In genomic region chr16:35583551-35584080, GRCm38 (mm10) we compare ENCODE assay signal across 27 mouse cellular contexts. TPM values are rescaled to one million over a fixed set of nuclear protein-coding genes. Genes with fewer than 3 reads are reported as not detected.
A peak's percentile ranks its signal among the peaks of the same experiment; 100 is the strongest.
DNase-seq lines count a peak whose midpoint lies in the region; ATAC-seq and TF ChIP-seq lines count a peak whose summit lies in the region.
"Had no signal": no experiment of that assay in that cellular context is flagged by ENCODE, and none has a peak within 500 bp of the region (broad histone marks: within the 10 kb centered on the region; RNA-seq: fewer than 3 reads in every experiment).

No protein-coding gene starts in this region.

- no peak for DNase-seq in forebrain, postnatal 0 days
- no peak for DNase-seq in limb, embryonic 10.5 days (ENCODE audit: low spot score)
- no peak for DNase-seq in cerebellum, adult 11-12 months
- DNase-seq: adrenal gland, postnatal 25 days; cerebellum, adult 2 months; cerebellum, postnatal 14 days; gastrocnemius, postnatal 14 days; heart, postnatal 14 days; kidney, postnatal 10 days; liver, postnatal 0 days; lung, postnatal 36 days; thymus, postnatal 4 days had no signal

- 81% methylated on average over 4 of the region's 4 CpGs for WGBS in forebrain, embryonic 12.5 days
- WGBS in forebrain, postnatal 0 days, result 71% methylated on average over 4 of the region's 4 CpGs
- 64% methylated on average over 4 of the region's 4 CpGs for WGBS in intestine, embryonic 16.5 days
- WGBS in intestine, embryonic 15.5 days, result 62% methylated on average over 4 of the region's 4 CpGs
- 49% methylated on average over 4 of the region's 4 CpGs for WGBS in limb, embryonic 15.5 days
- WGBS in limb, embryonic 10.5 days, result 58% methylated on average over 4 of the region's 4 CpGs

- no peak overlapping the region for H3K4me3 ChIP-seq in forebrain, embryonic 12.5 days (replicated peaks)
- H3K4me3 ChIP-seq in forebrain, postnatal 0 days (ENCODE audit: low read depth, low read length), result no peak overlapping the region
- no peak overlapping the region for H3K4me3 ChIP-seq in intestine, embryonic 16.5 days (ENCODE audit: low read length)
- H3K4me3 ChIP-seq in intestine, embryonic 15.5 days (replicated peaks), result no peak overlapping the region
- H3K4me3 ChIP-seq in limb, embryonic 15.5 days, result no peak overlapping the region
- no peak overlapping the region for H3K4me3 ChIP-seq in limb, embryonic 10.5 days
- H3K4me3 ChIP-seq: erythroblast, embryonic 14.5 days; hindbrain, embryonic 12.5 days; left cerebral cortex, adult 2 months; limb, embryonic 13.5 days; liver, embryonic 12.5 days; midbrain, embryonic 13.5 days; neural tube, embryonic 13.5 days had no signal

- no peak for TF ChIP-seq CTCF in forebrain, postnatal 0 days (IDR thresholded peaks at IDR 0.05; ENCODE audit: low read depth)

- H3K9me3 ChIP-seq in forebrain, embryonic 12.5 days, result no peaks in the 10 kb centered on the region
- H3K9me3 ChIP-seq in forebrain, postnatal 0 days (ENCODE audit: low read length), result no peaks in the 10 kb centered on the region
- no peaks in the 10 kb centered on the region for H3K9me3 ChIP-seq in intestine, embryonic 16.5 days (ENCODE audit: control insufficient read depth, low read length)
- H3K9me3 ChIP-seq in intestine, embryonic 15.5 days, result no peaks in the 10 kb centered on the region
- H3K9me3 ChIP-seq in limb, embryonic 15.5 days, result no peaks in the 10 kb centered on the region
- H3K9me3 ChIP-seq in limb, embryonic 10.5 days (replicated peaks), result no peaks in the 10 kb centered on the region
- H3K9me3 ChIP-seq: G1E; hindbrain, embryonic 12.5 days; limb, embryonic 13.5 days; liver, embryonic 12.5 days; midbrain, embryonic 13.5 days; neural tube, embryonic 13.5 days had no signal

- ATAC-seq in forebrain, embryonic 12.5 days (ENCODE audit: low FRiP score), result no peak
- no peak for ATAC-seq in forebrain, postnatal 0 days
- ATAC-seq in intestine, embryonic 16.5 days, result peak; percentile 31; the same call in 1 of the 2 replicates
- ATAC-seq in intestine, embryonic 15.5 days, result no peak
- peak; percentile 58; the same call in 1 of the 2 replicates for ATAC-seq in limb, embryonic 15.5 days (ENCODE audit: insufficient number of reproducible peaks, low FRiP score, low TSS enrichment, low read depth)
- ATAC-seq: forebrain, embryonic 16.5 days; liver, embryonic 12.5 days; liver, postnatal 0 days; midbrain, embryonic 13.5 days had no signal

- H3K4me1 ChIP-seq in forebrain, embryonic 12.5 days, result peaks cover 89% of the 10 kb centered on the region
- H3K4me1 ChIP-seq in forebrain, postnatal 0 days (ENCODE audit: insufficient read depth), result peaks cover 23% of the 10 kb centered on the region
- H3K4me1 ChIP-seq in intestine, embryonic 16.5 days (ENCODE audit: control insufficient read depth, insufficient read depth, low read length), result peaks cover 13% of the 10 kb centered on the region
- peaks cover 13% of the 10 kb centered on the region for H3K4me1 ChIP-seq in intestine, embryonic 15.5 days (replicated peaks)
- H3K4me1 ChIP-seq in limb, embryonic 15.5 days, result peaks cover 27% of the 10 kb centered on the region
- H3K4me1 ChIP-seq in limb, embryonic 10.5 days, result peaks cover 36% of the 10 kb centered on the region
- H3K4me1 ChIP-seq: liver, embryonic 12.5 days had no signal

- H3K9ac ChIP-seq in forebrain, embryonic 12.5 days, result no peak overlapping the region
- H3K9ac ChIP-seq in forebrain, postnatal 0 days, result no peak overlapping the region
- H3K9ac ChIP-seq in intestine, embryonic 16.5 days (ENCODE audit: low read depth, low read length), result no peak overlapping the region
- H3K9ac ChIP-seq in intestine, embryonic 15.5 days, result no peak overlapping the region
- H3K9ac ChIP-seq in limb, embryonic 15.5 days, result no peak overlapping the region
- H3K9ac ChIP-seq: hindbrain, embryonic 12.5 days; limb, embryonic 13.5 days; liver, embryonic 12.5 days; liver, postnatal 0 days; midbrain, embryonic 13.5 days; neural tube, embryonic 13.5 days had no signal

- no peak overlapping the region for H3K4me2 ChIP-seq in forebrain, embryonic 12.5 days
- H3K4me2 ChIP-seq in forebrain, postnatal 0 days (ENCODE audit: low read depth), result no peak overlapping the region
- no peak overlapping the region for H3K4me2 ChIP-seq in intestine, embryonic 16.5 days (ENCODE audit: low read depth, low read length)
- H3K4me2 ChIP-seq in intestine, embryonic 15.5 days (replicated peaks), result no peak overlapping the region
- no peak overlapping the region for H3K4me2 ChIP-seq in limb, embryonic 15.5 days
- H3K4me2 ChIP-seq: hindbrain, embryonic 12.5 days; limb, embryonic 13.5 days; liver, embryonic 12.5 days; midbrain, embryonic 13.5 days; neural tube, embryonic 13.5 days had no signal

- H3K27ac ChIP-seq in forebrain, embryonic 12.5 days, result 0 out of 2 replicates have a peak overlapping the region, but pooled peaks have one; percentile 36
- no peak overlapping the region for H3K27ac ChIP-seq in forebrain, postnatal 0 days (ENCODE audit: low read depth, low read length)
- H3K27ac ChIP-seq in intestine, embryonic 16.5 days (ENCODE audit: low read length), result no peak overlapping the region
- no peak overlapping the region for H3K27ac ChIP-seq in intestine, embryonic 15.5 days
- H3K27ac ChIP-seq in limb, embryonic 15.5 days, result no peak overlapping the region
- H3K27ac ChIP-seq in limb, embryonic 10.5 days, result no peak overlapping the region
- H3K27ac ChIP-seq: left cerebral cortex, adult 2 months; limb, embryonic 13.5 days; liver, embryonic 12.5 days; neural tube, embryonic 13.5 days had no signal

- no peaks in the 10 kb centered on the region; the same call in 1 of the 2 replicates for H3K36me3 ChIP-seq in forebrain, embryonic 12.5 days (replicated peaks)
- H3K36me3 ChIP-seq in forebrain, postnatal 0 days (ENCODE audit: insufficient read depth), result no peaks in the 10 kb centered on the region
- no peaks in the 10 kb centered on the region for H3K36me3 ChIP-seq in intestine, embryonic 16.5 days (ENCODE audit: control insufficient read depth, insufficient read depth, low read length)
- H3K36me3 ChIP-seq in intestine, embryonic 15.5 days, result no peaks in the 10 kb centered on the region
- H3K36me3 ChIP-seq in limb, embryonic 15.5 days, result no peaks in the 10 kb centered on the region
- H3K36me3 ChIP-seq in limb, embryonic 10.5 days, result no peaks in the 10 kb centered on the region
- H3K36me3 ChIP-seq: G1E; hindbrain, embryonic 12.5 days; limb, embryonic 13.5 days; liver, embryonic 12.5 days; midbrain, embryonic 13.5 days; neural tube, embryonic 13.5 days had no signal

- H3K27me3 ChIP-seq in forebrain, embryonic 12.5 days, result no peaks in the 10 kb centered on the region
- H3K27me3 ChIP-seq in forebrain, postnatal 0 days (ENCODE audit: insufficient read depth, low read length), result no peaks in the 10 kb centered on the region
- H3K27me3 ChIP-seq in intestine, embryonic 16.5 days (replicated peaks; ENCODE audit: control insufficient read depth, insufficient read depth, low read length), result no peaks in the 10 kb centered on the region
- H3K27me3 ChIP-seq in intestine, embryonic 15.5 days (replicated peaks), result no peaks in the 10 kb centered on the region
- no peaks in the 10 kb centered on the region for H3K27me3 ChIP-seq in limb, embryonic 15.5 days
- peaks cover 13% of the 10 kb centered on the region for H3K27me3 ChIP-seq in limb, embryonic 10.5 days (ENCODE audit: low read depth, poor library complexity, severe bottlenecking)
- H3K27me3 ChIP-seq: hindbrain, embryonic 12.5 days; limb, embryonic 13.5 days; midbrain, embryonic 13.5 days; neural tube, embryonic 13.5 days had no signal

RNA-seq across cellular contexts. Expression of gene Sema5b, which starts 42.7 kb away (rescaled TPM):
- 55.7 and 59.5 TPM in 2 replicates for polyA plus RNA-seq in forebrain, embryonic 12.5 days (2016; fragmentation: Nextera tagmentation; extraction: Ambion mirVana)
- 18.4 and 30.1 TPM in 2 replicates for total RNA-seq in forebrain, postnatal 0 days (2014; rRNA removed)
- 6.3 and 12.8 TPM in 2 replicates for polyA plus RNA-seq in forebrain, postnatal 0 days (2015; fragmentation: Nextera tagmentation; extraction: Ambion mirVana)
- polyA plus RNA-seq in intestine, embryonic 16.5 days (2015; fragmentation: Nextera tagmentation; extraction: Ambion mirVana), result 4.2 and 5.1 TPM in 2 replicates
- polyA plus RNA-seq in intestine, embryonic 15.5 days (2015; fragmentation: Nextera tagmentation; extraction: Ambion mirVana), result 5.8 and 7.7 TPM in 2 replicates
- polyA plus RNA-seq in limb, embryonic 15.5 days (2015; fragmentation: Nextera tagmentation; extraction: Ambion mirVana), result 4.5 and 5.0 TPM in 2 replicates
- 2.0 and 3.4 TPM in 2 replicates for polyA plus RNA-seq in limb, embryonic 10.5 days (2016; fragmentation: Nextera tagmentation; extraction: Ambion mirVana)
- total RNA-seq: granulocyte monocyte progenitor cell, adult 5-6 weeks; megakaryocyte, adult 5-6 weeks had no signal
- polyA plus RNA-seq: G1E had no signal

Comparison
In these comparisons a context has a peak if more than half of its experiments do, and no peak if none do; other contexts are left out.
1. ATAC-seq: peak in intestine, embryonic 16.5 days (single experiment) and limb, embryonic 15.5 days (single experiment); none in forebrain, embryonic 12.5 days (single experiment), forebrain, postnatal 0 days (single experiment) and intestine, embryonic 15.5 days (single experiment).